Mouse (Mus musculus) sigmoid colon, adult 10 weeks (tissue): ENCODE measurements around the gene Slc28a3. TPM values are rescaled to one million over a fixed set of nuclear protein-coding genes. Genes with fewer than 3 reads are reported as not detected.

ENCODE experiments used
- polyA plus RNA-seq: library from polyadenylated mRNA; stranded (reverse); fragments of 350-450 nt; fragmentation: Illumina TruSeq; extraction: RNeasy Lipid Tissue Mini Kit (QIAGEN cat#74804); gene quantifications from one replicate; pipeline ENCODE4 v1.2.3, GENCODE M21; 2014; ENCODE audit warnings: low read depth, low replicate concordance

Gene Slc28a3
- polyA plus RNA-seq, result 6.8 TPM

GRCm38 (mm10) chr13:58610716-58611115, at the start of gene Slc28a3:
Slc28a3 (minus strand) TSS chr13:58610877.

Other genes with a start within 250 kb of the Slc28a3 start
- 30.5 TPM for gene 2210016F16Rik, start 225.7 kb downstream of the Slc28a3 start, polyA plus RNA-seq
- 72.2 TPM for gene Rmi1, start 208.6 kb downstream of the Slc28a3 start, polyA plus RNA-seq
- 2,013 TPM for gene Hnrnpk, start 207.5 kb downstream of the Slc28a3 start, polyA plus RNA-seq
- 1.5 TPM for gene Ntrk2, start 195.7 kb upstream of the Slc28a3 start, polyA plus RNA-seq